Mouse (Mus musculus): ENCODE results near the gene Ncapd2.
A peak's percentile ranks its signal among the peaks of the same experiment; 100 is the strongest.
"Not testable (repeated sequence)": the region's sequence is repeated elsewhere in the genome, so short reads cannot be mapped to it uniquely, and the experiment has no call there.

The Ncapd2 gene

DNA sequence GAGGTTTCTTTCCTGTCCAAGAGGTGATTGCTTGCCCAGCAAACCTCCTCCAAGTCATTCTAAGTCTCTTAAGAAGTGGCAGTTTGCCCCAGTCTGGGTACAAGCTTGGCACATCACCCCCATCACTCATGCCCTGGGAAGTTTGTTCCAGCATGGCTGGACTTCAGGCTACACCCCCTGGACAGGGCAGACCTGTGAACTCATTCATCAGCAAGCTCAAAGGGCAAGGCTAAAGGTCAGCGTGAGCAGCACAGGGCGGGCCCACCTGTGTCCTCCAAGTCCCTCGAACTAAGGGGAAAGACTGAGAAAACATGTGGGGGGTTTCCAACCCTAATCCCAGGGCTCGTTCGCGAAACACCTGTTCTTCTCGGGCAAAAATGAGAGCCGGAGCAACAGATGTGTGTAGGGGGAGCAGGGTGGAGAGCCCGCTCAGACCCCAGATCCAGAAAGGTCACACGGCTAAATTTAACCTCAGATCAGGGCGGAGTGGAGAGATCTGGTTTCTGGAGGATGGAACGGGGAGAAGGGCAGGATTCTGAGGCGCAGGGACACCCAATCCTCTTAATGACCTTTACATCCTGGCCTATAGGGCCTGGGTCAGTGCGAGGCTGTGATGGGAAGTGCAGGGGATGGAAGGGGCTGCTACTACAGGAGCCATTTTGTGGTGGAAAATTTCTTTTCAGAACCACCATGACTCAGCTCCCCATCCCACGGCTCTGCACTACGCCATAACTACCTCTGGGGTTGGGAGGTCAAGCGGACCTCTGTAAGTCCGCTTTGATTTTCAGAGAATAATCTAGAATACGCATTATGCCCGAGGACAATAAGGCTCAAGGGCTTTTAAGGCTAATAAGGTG lies 27.5 kb downstream of the Ncapd2 start:
- DNase-seq = peak; percentile 79

DNA sequence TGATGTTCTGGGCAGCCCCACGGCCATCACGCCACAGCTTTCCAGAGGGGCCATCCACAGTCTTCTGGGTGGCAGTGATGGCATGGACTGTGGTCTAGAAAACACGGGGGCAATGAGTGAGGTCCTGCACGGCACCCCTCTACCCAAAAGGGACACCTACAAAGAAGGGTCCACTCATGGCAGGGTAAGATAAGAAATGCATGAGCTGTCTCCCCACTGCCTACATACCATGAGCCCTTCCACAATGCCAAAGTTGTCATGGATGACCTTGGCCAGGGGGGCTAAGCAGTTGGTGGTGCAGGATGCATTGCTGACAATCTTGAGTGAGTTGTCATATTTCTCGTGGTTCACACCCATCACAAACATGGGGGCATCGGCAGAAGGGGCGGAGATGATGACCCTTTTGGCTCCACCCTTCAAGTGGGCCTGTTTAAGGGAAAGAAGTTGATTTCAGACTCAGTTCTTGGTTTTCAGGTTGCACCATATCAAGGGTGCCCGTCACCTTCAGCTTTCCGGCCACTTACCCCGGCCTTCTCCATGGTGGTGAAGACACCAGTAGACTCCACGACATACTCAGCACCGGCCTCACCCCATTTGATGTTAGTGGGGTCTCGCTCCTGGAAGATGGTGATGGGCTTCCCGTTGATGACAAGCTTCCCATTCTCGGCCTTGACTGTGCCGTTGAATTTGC lies 28.7 kb downstream of the Ncapd2 start:
- not testable (repeated sequence) for DNase-seq

DNA sequence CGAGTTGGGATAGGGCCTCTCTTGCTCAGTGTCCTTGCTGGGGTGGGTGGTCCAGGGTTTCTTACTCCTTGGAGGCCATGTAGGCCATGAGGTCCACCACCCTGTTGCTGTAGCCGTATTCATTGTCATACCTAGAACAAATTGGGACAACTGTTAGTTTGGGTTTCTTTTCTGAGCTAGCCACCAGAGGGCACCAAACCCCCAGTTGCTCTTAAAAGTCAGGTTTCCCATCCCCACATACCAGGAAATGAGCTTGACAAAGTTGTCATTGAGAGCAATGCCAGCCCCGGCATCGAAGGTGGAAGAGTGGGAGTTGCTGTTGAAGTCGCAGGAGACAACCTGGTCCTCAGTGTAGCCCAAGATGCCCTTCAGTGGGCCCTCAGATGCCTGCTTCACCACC lies 29.5 kb downstream of the Ncapd2 start:
- peak; percentile 70 for DNase-seq

DNA sequence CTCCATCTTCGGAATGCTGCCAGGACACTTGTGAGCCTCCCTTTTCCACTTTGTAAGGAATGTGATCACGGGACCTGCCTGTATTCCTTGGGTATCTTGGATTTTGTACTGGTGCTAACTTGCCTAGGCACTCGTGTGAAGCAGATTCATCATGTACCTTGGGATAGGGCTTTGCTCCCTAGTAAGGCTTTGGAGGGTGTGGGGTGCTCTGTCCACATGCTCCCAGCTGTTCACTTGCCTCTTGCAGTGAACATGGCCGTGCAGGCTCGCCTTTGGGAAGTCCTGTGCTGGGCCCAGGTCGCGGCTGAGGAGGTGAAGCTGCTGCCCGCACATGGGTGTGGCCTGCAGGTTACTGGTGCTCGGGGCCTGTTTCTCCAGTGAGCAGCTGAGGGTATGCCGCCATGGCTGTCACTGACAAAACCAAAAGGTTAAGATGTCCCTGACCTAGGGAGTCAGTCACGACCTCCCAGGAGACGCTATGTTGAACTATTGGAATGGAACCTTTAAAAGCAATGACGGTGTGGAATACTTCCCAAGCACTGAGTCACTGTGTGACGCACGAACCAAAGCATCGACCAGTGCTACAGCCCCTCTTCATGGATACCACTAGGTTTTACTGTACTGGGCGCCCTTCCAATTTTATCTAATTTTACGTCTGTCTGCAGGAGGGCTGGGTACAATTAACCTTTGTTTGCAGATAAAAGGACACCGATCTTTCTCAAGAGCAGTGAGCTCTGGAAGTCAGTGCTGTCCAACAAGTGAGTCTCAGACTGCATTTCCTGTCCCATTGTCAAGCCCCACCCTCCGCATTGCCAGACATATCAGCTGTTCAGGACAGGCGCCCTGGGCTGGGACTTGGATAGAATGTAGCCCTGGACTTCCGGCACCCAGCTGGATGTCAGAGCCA lies 30.4 kb downstream of the Ncapd2 start:
- DNase-seq = peak; percentile 66

DNA sequence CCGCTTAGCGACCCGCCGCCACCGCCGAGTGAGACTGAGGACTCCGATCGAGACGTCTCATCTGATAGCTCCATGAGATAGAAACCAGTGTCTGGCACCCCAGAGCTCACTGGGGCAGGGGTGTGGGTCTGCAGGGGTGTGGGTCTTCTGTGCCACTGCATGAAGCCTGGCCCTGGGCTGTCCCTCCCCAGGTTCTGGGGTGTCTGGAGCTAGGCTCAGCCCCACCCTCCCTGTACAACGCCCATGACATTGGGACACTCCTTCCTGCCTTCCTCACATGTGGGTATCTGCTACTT lies 31.0 kb downstream of the Ncapd2 start:
- DNase-seq = no peak

DNA sequence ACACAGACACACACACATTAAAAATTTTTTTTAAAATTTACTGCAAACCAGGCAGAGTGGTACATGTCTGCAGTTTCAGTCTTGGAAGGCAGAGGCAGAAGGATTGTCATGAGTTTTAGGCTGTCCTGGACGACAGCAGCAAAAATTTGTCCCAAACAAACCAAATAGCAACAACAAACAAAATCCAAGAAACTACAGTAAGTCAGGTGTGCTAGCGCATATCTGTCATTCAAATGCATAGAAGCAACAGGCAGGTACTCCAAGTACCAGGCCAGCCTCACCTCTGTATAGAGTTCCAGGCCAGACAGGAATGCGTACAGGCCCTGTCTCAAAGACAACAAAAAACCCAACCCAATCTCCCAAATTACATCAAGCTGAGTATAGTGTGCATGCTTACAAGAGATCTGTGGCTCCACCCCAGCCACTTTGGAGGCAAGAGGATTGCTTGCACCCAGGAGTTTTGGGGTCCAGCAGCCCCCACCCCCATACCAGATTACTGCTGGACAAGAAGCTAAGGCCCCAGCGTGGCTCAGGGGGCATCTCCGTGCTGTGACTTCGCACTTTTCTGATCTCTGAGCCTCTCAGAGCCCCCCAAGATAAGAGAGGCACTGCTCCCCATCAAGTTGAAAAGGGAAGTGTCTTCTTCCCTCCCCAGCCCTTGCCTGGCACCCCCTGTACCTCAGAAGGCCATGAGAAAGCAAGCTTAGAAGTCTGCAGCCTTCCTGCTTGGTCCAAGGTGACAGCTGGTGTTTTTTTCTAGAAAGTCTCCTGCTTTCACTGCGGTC lies 31.5 kb downstream of the Ncapd2 start:
- no peak for DNase-seq

DNA sequence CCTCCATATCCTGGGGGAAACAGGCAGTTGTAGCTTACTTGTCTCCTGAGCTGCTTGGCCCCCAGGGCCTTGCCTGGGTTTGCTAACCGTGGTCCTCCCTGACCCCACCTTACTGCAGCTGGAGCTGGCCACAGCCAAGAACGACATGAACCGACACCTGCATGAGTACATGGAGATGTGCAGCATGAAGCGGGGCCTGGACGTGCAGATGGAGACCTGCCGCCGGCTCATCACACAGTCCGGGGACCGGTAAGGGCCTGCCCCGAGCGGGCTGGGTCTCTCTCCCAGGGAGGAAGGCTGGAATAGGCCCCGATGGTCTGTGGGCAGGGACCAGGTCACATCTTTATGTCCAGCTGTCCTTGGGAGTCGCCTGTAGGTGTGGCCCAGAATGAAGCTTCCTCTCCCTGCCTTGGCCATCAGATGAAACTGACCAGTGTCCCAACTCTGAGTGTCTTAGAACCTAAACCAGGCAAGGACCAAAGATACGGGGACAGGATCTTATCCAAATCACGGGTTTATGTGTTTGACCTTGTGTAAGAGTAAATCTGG lies 32.5 kb downstream of the Ncapd2 start:
- no peak for DNase-seq

DNA sequence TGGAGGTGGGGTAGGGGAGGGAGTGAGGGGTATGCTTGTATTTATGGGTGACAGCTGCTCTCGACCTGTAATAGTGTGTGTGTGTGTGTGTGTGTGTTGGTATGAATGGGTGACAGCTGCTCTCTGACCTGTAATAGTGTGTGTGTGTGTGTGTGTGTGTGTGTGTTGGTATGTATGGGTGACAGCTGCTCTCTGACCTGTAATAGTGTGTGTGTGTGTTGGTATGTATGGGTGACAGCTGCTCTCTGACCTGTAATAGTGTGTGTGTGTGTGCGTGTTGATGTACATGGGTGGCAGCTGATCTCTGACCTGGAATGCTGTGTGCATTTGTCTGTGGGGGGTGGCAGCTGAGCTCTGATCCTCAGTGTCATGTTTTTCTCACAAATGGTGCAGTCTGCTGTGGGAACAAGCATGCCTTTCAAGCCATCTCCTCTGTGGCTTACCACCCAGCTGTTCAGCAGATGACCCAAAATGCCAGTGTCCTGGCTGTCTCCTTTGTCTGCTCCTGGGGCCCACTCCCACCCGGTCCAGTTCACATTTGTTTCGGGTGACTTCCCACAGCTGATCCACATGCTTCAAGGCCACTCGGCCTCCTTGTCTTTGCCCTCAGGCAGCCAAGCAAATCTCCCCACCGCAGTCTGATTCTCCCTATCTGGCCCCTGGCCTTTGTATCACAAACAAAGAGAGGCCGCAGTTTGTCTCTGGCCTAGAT lies 34.4 kb downstream of the Ncapd2 start:
- DNase-seq = no peak

DNA sequence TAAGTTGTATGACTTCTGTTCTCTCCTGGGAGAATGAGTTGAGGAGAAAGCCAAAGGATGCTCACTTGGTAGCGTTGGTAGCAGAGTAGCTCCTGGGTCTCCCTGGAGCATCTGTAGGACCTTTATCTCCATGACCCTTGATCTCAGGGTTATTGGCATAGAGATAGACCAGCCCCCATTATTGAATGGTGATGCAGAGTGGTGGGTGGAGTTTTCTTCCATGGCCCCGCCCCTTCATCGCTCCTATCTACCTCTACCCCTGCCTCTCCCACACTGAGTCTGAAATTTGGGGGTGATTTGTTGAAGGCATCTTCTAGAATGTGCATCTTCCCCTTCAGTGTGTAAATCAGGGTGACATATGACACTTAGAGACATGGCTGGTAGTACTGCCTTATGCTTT lies 35.0 kb downstream of the Ncapd2 start:
- no peak for DNase-seq

DNA sequence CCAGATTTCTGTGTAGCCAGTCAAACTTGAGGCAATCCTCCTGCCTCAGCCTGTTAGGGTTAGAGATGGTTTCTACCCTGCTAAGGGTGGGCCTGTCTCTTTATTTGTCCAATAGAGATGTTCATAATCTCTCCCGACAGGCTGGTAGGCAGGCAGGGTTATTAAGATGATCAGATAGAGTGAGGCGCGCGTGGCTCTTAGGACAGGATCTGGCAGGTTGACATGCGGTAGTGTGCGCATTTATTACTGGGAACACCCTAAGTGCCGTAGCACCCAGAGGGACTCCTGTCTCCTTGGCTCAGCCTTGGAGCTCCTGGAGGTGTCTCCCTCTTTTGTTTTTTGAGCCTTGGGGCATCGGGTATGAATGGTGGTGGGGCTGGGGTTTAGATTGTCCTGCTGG lies 36.2 kb downstream of the Ncapd2 start:
- DNase-seq = no peak

DNA sequence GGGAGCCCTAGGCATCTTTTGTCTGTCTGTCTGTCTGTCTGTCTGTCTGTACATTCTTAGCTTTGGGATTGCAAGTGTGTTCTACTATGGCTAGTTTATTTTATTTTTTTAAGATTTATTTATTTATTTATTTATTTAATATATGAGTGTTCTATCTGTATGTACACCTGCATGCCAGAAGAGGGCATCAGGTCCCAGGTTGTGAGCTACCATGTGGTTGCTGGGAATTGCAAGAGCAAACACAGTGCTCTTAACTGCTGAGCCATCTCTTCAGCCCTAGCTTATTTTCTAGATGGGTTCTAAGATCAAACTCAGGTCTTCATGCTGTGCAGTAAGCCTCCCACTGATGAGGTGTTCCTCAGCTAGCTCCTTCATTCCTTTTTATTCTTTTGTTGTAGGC lies 37.0 kb downstream of the Ncapd2 start:
- DNase-seq = no peak

DNA sequence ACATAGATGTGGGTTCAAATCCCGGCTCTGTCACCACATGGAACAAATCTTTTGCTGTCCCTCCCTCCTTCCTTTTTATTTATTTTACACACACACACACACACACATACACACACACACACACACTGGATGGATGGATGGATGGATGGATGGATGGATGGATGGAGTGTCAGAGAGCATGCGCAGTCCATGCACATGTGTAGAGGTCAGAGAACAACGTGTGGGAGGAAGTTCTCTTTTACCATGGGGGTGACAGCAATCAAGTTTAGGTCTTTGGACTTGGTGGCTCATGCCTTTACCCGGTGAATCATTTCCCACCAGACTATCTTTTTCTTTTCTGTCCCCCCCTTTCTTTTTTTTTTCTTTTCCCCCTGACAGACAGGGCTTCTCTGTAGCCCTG lies 37.8 kb downstream of the Ncapd2 start:
- DNase-seq = no peak

DNA sequence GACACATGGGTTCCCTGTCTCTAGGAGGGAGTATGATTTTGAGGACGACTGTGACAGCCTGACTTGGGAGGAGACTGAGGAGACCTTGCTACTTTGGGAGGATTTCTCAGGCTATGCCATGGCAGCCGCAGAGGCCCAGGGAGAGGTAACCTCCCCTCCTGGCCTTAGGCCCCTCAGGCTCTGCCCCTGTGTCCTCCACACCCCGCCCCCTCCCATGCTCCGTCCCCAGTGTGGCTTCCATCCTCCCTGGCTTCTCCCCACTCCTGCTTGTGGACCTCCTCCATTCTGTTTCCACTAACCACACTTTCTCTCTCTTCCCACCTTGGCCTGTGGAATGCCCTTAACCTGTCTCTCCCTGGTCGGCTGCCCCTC lies 38.5 kb downstream of the Ncapd2 start:
- no peak for DNase-seq

DNA sequence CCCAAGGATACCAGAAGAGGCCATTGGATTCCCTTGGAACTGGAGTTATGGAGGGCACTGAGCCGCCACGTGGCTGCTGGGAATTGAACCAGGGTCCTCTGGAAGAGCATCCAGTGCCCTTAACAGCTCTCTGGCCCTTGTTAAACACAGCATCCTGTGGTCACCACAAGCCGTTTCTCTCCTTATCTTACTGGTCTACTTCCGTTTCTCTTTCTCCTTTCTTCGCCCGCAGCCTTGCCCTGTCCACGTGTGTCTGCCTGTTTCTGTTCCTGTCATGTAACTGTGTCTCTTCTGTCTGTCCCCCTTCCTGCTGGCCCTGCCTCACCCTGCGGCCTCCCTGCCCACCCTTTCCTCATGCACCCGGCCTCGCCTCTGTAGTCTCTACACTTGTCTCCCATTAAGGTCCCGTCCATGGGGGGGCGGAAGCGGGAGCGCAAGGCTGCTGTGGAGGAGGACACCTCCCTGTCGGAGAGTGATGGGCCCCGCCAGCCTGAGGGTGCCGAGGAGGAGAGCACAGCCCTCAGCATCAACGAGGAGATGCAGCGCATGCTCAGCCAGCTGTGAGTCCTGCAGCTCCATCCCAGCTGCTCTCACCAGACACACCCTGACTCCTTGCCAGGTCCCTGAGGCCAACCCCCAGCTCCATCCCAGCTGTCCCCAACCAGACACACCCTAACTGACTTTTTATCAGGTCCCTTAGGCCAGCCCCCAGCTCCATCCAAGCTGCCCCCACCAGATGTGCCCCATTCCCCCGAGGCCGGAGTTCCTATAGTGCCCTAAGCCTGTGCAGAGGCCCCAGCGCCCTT lies 39.1 kb downstream of the Ncapd2 start:
- no peak for DNase-seq

DNA sequence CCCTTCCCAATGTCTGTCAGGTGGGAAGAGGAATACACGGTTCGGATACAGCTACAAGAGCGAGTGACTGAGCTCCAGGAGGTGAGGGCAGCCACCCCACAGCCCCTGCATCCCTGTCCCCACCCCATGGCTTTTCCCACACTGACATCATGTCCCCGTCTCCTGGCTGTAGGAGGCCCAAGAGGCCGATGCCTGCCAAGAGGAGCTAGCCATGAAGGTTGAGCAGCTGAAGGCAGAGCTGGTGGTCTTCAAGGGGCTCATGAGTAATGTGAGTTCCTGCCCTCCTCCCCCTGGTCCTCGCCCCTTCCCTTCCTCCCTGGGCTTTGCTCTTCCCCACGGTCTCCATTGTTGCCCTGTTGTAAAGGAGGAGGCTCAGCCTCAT lies 41.9 kb downstream of the Ncapd2 start:
- no peak for DNase-seq

DNA sequence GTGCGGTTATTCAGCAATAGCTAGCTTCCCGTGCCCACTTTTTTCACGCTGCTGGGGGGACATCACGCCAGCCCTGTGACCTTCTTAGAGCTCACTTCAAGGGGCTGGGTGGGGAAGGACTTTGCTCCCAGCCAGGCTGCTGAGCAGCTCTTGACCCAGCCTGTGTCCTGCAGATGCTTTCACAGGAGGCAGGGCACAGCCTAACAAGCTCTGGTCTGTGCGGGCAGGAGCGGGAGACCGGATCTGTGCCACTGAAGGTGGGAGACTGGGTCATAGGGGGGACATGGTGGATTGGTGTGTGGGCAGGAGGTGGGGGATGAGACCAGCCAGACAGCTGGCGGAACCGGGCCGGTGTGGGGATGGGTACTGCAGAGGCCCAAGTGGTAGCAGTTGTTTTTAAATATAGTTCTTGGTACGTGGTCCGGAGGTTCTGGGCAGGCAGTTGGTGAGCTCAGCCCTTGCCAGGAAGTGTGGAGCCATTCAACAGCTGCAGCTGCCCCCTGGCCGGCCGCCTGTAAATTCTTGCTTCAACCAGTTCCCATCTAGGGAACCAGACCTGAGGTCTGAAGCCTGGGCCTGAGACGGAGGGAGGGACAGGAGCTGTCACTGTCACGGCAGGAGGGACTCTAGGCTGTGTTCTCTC lies 42.5 kb downstream of the Ncapd2 start:
- DNase-seq = peak; percentile 71

DNA sequence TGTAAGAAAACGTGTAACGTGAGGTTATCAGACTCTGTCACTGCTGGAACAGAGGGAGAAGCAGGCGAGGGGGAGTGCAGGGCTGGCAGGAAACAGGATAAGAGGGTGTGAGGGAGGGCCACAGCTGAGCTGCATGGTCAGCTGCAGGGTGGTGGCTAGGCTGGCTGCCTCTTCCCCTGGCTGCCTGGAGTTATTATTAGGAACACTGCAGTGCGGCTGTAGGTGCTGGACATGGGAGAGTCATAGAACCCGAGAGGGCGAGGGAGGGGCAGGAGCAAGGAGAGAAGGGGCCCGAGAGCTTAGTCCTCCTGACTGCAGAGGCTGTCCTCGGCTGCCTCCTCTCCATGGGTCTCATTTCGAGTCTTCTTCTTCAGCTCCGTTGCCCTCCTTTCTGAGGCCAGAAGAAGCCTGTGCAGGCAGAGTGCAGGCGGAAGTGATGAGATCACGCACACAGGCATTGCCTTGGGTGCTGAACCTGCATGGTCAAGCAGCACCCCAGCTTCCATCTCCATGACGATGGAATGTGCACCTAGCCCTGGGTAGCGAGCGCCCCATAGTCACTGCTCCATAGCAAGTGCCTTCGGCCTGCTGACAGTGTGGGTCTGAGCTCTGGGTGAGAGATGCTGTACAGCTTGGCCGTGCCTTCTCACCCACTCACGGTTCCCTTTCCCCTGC lies 43.1 kb downstream of the Ncapd2 start:
- DNase-seq = no peak

DNA sequence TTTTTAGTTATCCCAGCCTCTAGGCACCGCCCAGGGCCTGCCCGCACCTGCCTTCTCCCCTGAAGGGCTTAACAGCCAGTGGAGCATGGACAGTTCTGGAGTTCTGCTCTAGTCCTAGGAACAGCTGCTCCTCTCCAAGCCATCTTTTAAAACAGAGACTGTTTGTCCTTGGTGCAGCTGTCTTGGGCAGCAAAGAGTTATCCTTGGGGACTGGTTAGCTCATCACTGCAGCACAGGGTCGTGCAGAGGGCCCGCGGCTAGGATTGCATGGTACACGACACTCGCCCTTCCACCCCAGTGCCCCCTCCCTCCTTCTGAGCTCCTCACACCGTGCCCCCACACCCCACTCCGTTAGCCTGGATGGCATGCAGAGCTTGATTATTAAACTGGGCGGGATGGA lies 44.2 kb downstream of the Ncapd2 start:
- DNase-seq = no peak

DNA sequence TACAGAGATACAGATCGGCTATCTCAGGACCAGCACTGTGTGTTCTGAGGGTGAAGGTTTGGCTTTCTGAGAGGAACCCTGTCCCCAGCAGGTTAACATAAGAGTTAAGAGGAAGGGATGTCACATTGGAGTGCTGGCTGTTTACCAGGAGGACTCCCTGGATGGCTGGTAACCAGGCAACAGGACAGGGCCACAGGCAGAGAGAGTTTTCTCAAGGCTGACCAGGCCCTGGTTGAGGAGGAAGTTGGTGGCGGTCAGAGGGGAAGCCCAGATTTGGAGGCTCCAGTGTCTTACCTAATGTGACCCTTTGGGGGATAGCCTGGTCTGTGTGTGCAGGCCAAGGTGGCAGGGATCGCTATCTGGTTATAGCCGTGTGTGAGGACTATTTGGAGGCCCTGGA lies 44.7 kb downstream of the Ncapd2 start:
- peak; percentile 34 for DNase-seq

DNA sequence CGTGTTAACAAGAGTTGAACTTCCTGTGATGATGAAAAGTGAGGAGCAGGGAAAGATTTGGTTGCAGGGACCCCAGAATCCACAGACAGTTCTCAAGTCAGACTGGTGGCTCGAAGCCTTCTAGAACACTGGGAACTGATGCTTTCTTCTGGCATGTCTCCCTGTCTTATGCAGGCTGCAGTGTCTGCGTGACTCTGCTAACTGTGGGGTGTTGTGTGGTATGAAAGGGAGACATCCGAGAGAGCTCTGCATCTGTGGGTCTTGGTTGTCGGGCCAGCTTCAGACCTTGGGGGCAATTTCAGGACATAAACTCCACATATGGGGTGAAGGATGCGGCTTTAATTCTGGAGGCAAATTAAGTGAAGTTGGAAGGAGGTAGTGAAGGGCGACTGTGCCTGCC lies 45.4 kb downstream of the Ncapd2 start:
- DNase-seq = no peak

Measured in kidney, adult 18-20 months (tissue).